Mouse (Mus musculus) small intestine, adult 2 months (tissue): ENCODE results near the gene Aff1.

Experiments used
- CTCF ChIP-seq: fragments of 200-500 bp; IDR thresholded peaks from 2 replicates; pipeline ENCODE4 v1.5.1; 2012; ENCODE audit warnings: low read depth, mild to moderate bottlenecking, control low read depth, inconsistent platforms, low read length, moderate library complexity, mixed read lengths; ENCODE audit not compliant: insufficient replicate concordance, insufficient read length; ENCODE audit errors: extremely low read depth
- POLR2A ChIP-seq: fragments of 200-500 bp; IDR thresholded peaks from 2 replicates; pipeline ENCODE4 v1.6.1; 2012; ENCODE audit warnings: low read depth, mild to moderate bottlenecking, control low read depth, inconsistent platforms, low read length, moderate library complexity

GRCm38 (mm10) chr5:103740903-103741246, 48.7 kb downstream of the Aff1 start:
- no peak for TF ChIP-seq CTCF
- TF ChIP-seq POLR2A = no peak
